Mouse (Mus musculus) 3134 (cell line): ENCODE data around the gene Olfr126.

Experiments
- DNase-seq: peaks from one replicate; pipeline ENCODE4 v3.0.0-alpha.2; 2011; ENCODE audit warnings: low spot score; ENCODE audit not compliant: insufficient read length; ENCODE audit errors: extremely low read depth

The Olfr126 gene

DNA sequence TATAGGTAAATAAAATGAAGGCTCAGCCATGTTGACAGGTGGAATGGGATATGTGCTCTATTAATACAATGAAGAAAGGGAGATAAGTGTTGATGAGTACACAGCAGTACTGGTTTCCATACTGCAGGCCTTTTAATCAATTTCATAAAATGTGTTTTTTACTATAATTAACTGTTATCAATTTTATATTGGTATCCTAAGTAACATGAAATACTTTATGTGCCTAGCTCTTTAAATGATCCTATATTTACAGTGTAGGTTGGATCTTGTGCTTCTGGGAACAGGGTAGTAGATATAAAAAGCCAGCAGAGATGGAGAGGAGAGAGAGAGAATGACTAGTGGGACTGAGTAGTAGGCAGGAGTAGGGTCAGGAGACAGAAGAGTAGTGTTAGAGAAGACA, at the start of gene Olfr126:
Gene Olfr126 (plus strand): TSS at position 301 of the 400 bp plus-strand sequence.
- DNase-seq: no peak

DNA sequence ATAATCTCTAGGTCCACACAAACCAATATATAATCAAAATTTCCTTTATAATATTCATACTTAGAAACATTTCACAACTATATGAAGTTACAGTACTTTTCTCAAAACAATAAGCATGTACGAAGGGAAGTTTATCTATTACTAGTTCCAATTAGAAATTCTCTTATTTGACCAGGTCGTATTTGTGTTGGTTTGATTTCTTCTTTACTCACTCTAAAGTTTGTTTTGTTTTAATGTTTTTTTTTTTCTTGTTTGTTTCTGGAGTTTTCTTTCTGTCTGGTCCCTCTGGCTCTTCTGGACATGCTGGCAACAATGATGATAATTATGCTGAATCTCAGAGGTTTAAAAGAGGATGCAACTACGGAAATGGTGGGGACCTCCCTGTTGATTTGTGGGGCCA, 47.7 kb upstream of the Olfr126 start, which contains the start of gene Olfr124:
Gene Olfr124 (plus strand): TSS at position 301 of the 400 bp plus-strand sequence.
- DNase-seq: no peak

DNA sequence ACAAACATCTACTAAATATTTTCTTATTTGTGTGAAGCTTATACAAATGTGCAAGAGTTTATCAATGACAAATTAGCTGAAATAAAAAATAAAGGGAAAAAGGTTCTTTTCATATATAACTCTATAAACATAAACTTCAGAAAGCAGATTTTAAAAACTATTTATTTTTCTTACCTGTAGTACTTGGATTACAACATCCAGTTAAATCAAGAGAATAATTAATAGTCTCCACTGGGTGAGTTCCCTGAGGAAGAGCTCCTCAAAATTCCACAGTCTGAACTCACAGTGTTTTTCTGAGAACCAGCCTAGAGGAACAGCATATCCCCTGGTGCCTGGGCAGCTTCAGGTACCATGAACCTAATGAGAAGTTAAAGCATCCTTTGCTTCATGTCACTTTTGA, 14.6 kb upstream of the Olfr126 start, which contains the start of gene Olfr125:
Gene Olfr125 (plus strand): TSS at position 301 of the 400 bp plus-strand sequence.
- DNase-seq: no peak

DNA sequence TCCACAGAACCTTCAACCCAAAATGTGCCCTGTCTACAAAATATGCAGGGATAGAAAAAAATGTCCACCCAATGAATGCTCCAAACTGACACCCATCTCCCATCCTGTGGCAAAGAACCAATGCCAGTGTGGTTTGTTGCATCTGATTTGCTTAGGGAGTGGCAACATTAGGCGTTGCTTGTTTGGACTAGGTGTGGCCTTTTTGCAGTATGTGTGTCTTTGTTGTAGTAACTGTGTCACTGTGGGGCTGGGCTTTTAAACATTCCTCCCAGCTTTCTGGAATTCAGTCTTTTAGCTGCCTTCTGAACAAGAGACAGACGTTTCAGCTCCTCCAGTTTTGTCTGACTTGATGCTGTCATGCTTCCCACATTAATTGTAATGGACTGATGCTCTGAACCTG, 16.6 kb downstream of the Olfr126 start:
- DNase-seq: no peak

DNA sequence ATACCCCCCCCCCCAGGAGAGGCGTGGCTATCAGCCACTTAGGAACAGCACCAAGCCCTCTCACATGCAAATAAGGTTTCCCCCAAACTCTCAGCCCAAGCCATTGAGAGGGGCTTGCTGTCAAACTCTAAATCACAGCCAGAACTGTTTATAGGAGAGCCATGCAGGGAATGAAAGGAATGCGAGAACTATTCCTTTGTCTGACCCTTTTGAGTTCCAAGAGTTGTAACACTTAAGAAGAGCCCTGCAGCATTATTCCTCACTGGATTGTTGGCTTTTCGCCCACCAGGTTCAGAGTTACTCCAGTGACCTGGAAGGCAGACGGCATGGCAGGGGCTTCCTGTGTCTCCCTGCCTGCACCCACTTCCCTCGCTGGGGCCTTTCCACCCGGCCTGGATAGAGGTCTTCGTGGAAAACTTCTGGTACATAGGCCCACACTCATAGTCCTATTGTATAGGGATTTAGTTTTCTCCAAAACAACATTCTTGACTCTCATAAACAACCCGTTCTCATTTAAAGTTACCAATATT, 22.5 kb downstream of the Olfr126 start:
- DNase-seq: no peak

DNA sequence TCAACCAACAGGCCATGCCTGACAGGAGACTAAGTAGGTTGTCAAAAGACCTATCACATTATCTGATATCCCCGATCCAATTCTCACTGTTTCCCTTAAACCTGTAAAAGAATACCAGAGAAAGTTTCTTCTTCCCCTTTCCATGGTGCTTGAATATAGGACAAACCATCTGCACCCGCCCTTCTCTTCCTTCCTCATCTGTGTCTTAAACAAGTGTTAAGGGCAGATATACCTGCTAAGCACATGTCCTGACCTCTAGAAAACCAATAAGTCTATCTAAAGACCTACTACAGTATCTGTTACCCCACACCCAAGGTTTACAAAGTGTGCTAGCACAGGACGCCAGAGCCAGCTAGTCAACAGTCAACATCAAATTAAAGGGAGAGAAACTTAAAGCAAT, 26.5 kb downstream of the Olfr126 start:
- DNase-seq: no peak

DNA sequence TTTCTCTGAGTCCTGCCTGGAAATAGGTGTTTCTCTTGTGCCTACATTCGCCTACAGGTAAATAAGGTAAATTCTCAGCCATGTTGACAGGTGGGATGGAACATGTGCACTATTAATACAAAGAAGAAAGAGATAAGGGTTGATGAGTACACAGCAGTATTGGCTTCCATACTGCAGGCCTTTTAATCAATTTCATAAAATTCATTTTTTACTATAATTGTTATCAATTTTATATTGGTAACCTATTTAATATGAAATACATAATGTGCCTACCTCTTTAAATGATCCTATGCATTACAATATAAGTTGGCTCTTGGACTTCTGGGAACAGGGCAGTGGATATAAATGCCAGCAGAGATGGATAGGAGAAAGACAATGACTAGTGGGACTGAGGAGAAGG, 52.9 kb downstream of the Olfr126 start, which contains the start of gene Olfr127:
Gene Olfr127 (plus strand): TSS at position 301 of the 400 bp plus-strand sequence.
- no peak for DNase-seq
